Mouse (Mus musculus) neural tube, embryonic 14.5 days (tissue): ENCODE results near the gene Ptprh. TPM values are rescaled to one million over a fixed set of nuclear protein-coding genes. Genes with fewer than 3 reads are reported as not detected.
"Not testable (repeated sequence)": the region's sequence is repeated elsewhere in the genome, so short reads cannot be mapped to it uniquely, and the experiment has no call there.

Experiments used
- ATAC-seq: fragments of 200-750 bp; cut with Nextera tagmentation; 2 replicates; pipeline ENCODE4 v1.8.0; 2017; ENCODE audit warnings: low read depth, mild to moderate bottlenecking, moderate TSS enrichment, moderate library complexity
- H3K27ac ChIP-seq: fragments of 300-500 bp; sonication (generic); 2 replicates; pipeline ENCODE4 v1.5.1; 2014; ENCODE audit warnings: low read depth, mild to moderate bottlenecking, control low read depth, low read length, moderate library complexity, mixed read lengths
- H3K27me3 ChIP-seq: fragments of 300-500 bp; sonication (generic); 2 replicates; pipeline ENCODE4 v1.6.1; 2014; ENCODE audit warnings: low read length; ENCODE audit not compliant: control insufficient read depth, insufficient read depth
- H3K36me3 ChIP-seq: fragments of 300-500 bp; sonication (generic); 2 replicates; pipeline ENCODE4 v1.6.1; 2014; ENCODE audit warnings: low read length, mixed read lengths; ENCODE audit not compliant: control insufficient read depth, insufficient read depth
- H3K4me1 ChIP-seq: fragments of 300-500 bp; sonication (generic); 2 replicates; pipeline ENCODE4 v1.6.1; 2014; ENCODE audit warnings: low read length; ENCODE audit not compliant: control insufficient read depth, insufficient read depth
- H3K4me2 ChIP-seq: fragments of 300-500 bp; sonication (generic); 2 replicates; pipeline ENCODE4 v1.6.1; 2014; ENCODE audit warnings: mild to moderate bottlenecking, low read depth, low read length, control low read depth
- H3K4me3 ChIP-seq: fragments of 300-500 bp; sonication (generic); 2 replicates; pipeline ENCODE4 v1.5.1; 2014; ENCODE audit warnings: low read depth, low read length, control low read depth, mixed read lengths
- H3K9ac ChIP-seq: fragments of 300-500 bp; sonication (generic); replicated peaks from 2 replicates; pipeline ENCODE4 v1.6.1; 2014; ENCODE audit warnings: low read depth, mild to moderate bottlenecking, control low read depth, low read length, mixed read lengths
- H3K9me3 ChIP-seq: fragments of 300-500 bp; sonication (generic); 2 replicates; pipeline ENCODE4 v1.6.1; 2016; ENCODE audit warnings: low read length; ENCODE audit not compliant: control insufficient read depth
- WGBS: fragments of 180-500 bp; shearing (Covaris S2); extraction: QIAGEN DNeasy Blood & Tissue Kit; methylation state at CpG from one replicate; pipeline ENCODE4 v1.1.7; 2014; 5-methylcytosine and 5-hydroxymethylcytosine counted together
- polyA plus RNA-seq: library from polyadenylated mRNA; unstranded; fragments of >200 nt; fragmentation: Nextera tagmentation; extraction: Ambion mirVana; gene quantifications from 2 replicates; pipeline ENCODE4 v1.2.1, GENCODE M21; 2014

Gene Ptprh
- polyA plus RNA-seq, 1 experiment from 2014 or later: 0.20 TPM

DNA sequence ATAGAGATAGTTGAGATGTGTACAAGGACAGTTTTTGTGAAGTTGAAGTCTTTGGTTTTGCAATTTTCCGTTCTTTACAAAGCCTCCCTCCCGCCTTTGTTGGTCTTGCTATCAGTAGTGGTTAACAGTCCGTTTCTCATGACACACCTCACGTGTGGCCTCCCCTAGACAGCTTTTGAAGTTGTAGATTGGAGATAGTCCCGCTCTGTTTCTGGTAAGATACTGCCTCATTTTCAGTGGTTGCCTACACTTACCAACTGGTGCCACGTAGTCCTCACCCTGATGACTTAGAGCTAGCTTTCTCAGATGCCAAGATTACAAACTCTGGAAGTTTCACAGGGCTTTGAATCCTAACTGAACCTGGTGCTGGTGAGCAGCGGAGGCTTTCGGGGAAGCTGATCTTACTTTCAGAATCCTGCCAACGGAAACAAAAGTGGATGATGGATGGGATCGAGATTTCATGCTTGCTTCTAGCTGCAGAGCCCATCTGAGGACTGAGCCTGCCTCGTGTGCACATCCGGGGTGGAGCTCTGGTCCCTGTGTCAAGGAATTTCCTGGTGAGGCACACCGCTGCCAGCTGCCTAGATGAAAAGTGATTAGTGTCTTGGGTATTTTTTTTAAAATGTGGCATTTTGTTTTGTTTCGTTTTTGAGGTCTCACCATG is 10.0 kb upstream of the Ptprh start:
- H3K36me3 ChIP-seq: no peaks in the 10 kb centered on the region
- no peak for ATAC-seq
- no peak overlapping the region for H3K4me3 ChIP-seq
- H3K9ac ChIP-seq: no peak overlapping the region
- H3K4me2 ChIP-seq: no peak overlapping the region
- no peak overlapping the region for H3K27ac ChIP-seq
- WGBS: 69% methylated on average over 14 of the region's 14 CpGs
- H3K9me3 ChIP-seq: no peaks in the 10 kb centered on the region
- no peaks in the 10 kb centered on the region for H3K27me3 ChIP-seq
- no peaks in the 10 kb centered on the region for H3K4me1 ChIP-seq

DNA sequence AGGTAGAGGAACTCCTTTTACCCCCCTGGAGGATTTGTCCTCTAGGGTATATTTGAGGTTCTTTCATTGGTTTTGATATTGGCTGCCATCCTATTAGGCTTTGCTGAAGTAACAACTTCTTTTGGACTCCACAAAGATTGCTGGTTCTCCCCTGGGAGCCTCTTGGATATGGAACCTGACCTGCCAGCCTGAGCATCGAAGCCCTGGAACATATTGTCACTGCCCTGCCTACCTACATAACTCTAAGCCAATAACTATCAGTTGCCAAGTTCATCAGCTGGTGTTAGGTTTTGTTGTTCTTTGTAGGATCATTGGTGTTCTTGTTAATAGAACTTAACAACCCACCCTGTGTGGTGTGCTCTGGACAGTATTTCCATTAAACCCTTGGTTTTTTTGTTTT is 9.1 kb upstream of the Ptprh start:
- no peaks in the 10 kb centered on the region for H3K36me3 ChIP-seq
- no peaks in the 10 kb centered on the region for H3K27me3 ChIP-seq
- no peak overlapping the region for H3K4me3 ChIP-seq
- H3K4me1 ChIP-seq: no peaks in the 10 kb centered on the region
- 65% methylated on average over 1 of the region's 1 CpGs for WGBS
- no peaks in the 10 kb centered on the region for H3K9me3 ChIP-seq
- ATAC-seq: no peak
- no peak overlapping the region for H3K27ac ChIP-seq
- H3K4me2 ChIP-seq: no peak overlapping the region
- H3K9ac ChIP-seq: no peak overlapping the region

DNA sequence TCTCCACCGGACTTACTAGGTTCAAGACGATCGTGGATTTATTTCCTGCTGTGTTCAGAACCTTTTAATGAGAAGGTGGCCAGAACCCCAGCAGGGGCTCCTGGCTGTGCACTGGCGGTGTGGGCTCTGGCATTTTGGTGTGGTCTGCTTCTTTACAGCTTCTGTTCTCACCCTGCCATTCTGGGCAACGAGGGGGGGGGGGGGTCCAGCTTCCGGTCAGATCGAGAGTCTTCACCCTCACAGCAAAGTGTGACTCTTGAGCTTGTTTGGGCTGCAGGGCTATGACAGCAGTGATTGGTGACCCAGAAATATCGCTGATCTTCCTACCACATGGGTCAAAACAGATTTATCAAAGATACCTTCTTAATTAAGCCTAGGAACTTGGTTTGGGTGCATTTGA is 8.5 kb upstream of the Ptprh start:
- no peak for ATAC-seq
- Histone ChIP-seq H3K27ac (no peak overlapping the region), H3K36me3 (no peaks in the 10 kb centered on the region), H3K27me3 (no peaks in the 10 kb centered on the region), H3K4me3 (no peak overlapping the region), H3K4me2 (no peak overlapping the region), H3K4me1 (no peaks in the 10 kb centered on the region), H3K9me3 (no peaks in the 10 kb centered on the region), H3K9ac (no peak overlapping the region)
- 65% methylated on average over 8 of the region's 8 CpGs for WGBS

DNA sequence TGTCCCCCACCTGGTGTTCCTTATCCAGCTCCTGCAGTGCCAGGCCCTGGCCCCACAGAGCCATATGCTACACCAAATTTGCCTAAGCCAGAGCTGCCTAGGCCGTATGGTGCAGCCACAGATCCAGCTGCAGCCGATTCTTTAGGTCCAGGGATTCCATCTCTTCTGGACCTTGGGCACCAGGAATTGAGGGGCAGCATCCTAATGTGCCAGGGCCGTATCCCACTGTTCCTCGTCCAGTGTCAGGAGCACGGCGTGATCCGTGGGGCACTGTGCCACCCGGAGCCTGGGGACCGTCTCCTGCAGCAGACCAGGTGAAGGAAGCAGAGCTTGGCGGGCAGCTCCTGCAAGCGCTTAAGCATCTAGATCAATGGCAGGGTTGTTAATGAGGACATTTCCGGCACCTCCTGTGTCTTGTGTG is 8.1 kb upstream of the Ptprh start:
- Histone ChIP-seq H3K27me3 (no peaks in the 10 kb centered on the region), H3K9ac (no peak overlapping the region), H3K4me3 (no peak overlapping the region), H3K4me1 (no peaks in the 10 kb centered on the region), H3K9me3 (no peaks in the 10 kb centered on the region), H3K4me2 (no peak overlapping the region), H3K27ac (no peak overlapping the region), H3K36me3 (no peaks in the 10 kb centered on the region)
- ATAC-seq: no peak
- 86% methylated on average over 12 of the region's 12 CpGs for WGBS

DNA sequence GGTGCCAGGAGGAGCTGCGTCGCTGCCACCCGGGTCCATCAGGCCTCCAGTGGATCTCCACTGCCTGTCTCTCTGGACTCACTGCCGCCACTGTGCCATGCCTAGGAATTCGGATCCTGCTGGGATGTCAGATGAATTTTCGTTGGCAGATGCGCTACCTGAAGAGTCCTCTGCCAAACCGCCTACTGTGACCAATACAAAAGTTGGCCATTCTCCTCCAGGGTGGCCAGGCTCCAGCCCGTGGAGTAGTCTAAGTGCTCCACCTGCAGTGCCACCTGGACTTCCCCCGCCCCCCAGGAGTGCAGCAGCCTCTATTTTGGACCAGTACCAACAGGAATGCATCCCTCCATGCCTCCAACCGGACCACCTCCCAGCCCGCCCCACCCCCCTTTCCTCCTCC is 7.7 kb upstream of the Ptprh start:
- Histone ChIP-seq H3K27ac (no peak overlapping the region), H3K9ac (no peak overlapping the region), H3K9me3 (no peaks in the 10 kb centered on the region), H3K36me3 (no peaks in the 10 kb centered on the region), H3K4me3 (no peak overlapping the region), H3K4me1 (no peaks in the 10 kb centered on the region), H3K27me3 (no peaks in the 10 kb centered on the region), H3K4me2 (no peak overlapping the region)
- ATAC-seq: no peak
- WGBS: 86% methylated on average over 12 of the region's 12 CpGs

DNA sequence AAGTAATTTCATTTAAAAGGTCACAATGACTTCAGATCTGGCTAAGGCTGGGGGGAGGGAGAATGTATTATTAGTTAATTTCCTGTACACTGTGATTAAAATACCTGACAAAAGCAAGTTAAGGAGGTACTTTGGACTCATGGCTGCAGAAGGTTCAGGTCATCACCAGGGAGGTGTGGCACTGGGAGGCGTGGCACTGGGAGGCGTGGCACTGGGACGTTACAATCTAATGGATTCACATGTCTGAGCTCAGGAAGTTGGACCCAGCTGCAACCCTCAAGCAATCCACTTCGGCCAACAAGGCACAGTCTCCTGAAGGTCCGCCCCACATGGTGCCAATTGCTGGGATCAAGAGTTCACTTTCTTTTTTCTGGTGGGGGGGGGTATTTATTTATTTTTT is 4.2 kb upstream of the Ptprh start:
- no peak overlapping the region for H3K4me2 ChIP-seq
- no peaks in the 10 kb centered on the region for H3K4me1 ChIP-seq
- no peak overlapping the region for H3K9ac ChIP-seq
- no peak for ATAC-seq
- H3K9me3 ChIP-seq: no peaks in the 10 kb centered on the region
- H3K36me3 ChIP-seq: no peaks in the 10 kb centered on the region
- no peak overlapping the region for H3K4me3 ChIP-seq
- H3K27ac ChIP-seq: no peak overlapping the region
- WGBS: 64% methylated on average over 5 of the region's 5 CpGs
- no peaks in the 10 kb centered on the region for H3K27me3 ChIP-seq

DNA sequence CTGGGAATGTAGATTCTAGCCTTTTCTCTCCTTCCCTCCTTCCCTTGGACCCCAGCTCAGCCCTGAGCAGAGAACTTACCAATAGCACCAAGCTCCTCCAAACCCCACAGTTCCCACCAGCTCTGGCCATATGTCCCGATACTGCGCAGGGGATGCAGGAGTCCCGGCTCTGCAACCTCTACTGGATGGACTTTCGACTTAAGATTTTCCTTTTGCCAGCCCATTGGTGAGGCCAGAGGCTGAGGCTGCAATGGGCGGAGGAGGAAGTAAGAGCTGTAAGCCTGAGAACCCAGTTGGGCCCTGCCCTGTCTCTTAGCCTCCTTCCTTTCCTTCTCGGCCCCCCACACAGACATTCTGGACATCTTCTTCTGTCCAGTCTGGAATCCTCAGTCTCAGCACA is 872 bp downstream of the Ptprh start:
- WGBS: 85% methylated on average over 6 of the region's 6 CpGs
- no peaks in the 10 kb centered on the region for H3K36me3 ChIP-seq

DNA sequence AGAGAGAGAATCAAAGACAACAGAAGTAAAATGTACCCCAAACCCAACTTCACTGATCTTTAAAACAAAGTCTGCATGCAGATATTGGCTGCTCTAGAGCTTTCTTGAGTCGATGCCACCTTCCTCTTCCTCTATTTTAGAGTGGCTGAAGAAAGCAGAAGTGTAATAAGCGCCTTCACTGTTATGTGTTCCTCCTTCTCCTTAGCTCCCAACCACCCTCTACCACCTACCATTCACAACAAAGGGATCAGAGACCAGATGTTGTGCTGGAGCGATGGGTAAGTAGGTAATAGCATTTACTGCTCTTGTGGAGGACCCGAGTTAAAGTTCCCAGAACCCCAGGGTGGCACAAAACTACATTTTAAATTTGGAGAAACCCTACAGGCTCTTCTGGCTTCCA is 6.8 kb downstream of the Ptprh start:
- not testable (repeated sequence) for ATAC-seq, H3K27ac ChIP-seq
- WGBS: 70% methylated on average over 4 of the region's 4 CpGs

More for the DNA sequence above, 872 bp downstream of the Ptprh start:
- Histone ChIP-seq H3K27me3 (no peaks in the 10 kb centered on the region), H3K4me3 (no peak overlapping the region), H3K9ac (no peak overlapping the region), H3K27ac (no peak overlapping the region), H3K9me3 (no peaks in the 10 kb centered on the region), H3K4me2 (no peak overlapping the region), H3K4me1 (no peaks in the 10 kb centered on the region)
- no peak for ATAC-seq

DNA sequence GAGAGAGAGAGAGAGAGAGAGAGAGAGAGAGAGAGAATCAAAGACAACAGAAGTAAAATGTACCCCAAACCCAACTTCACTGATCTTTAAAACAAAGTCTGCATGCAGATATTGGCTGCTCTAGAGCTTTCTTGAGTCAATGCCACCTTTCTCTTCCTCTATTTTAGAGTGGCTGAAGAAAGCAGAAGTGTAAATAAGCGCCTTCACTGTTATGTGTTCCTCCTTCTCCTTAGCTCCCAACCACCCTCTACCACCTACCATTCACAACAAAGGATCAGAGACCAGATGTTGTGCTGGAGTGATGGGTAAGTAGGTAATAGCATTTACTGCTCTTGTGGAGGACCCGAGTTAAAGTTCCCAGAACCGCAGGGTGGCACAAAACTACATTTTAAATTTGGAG is 22.4 kb downstream of the Ptprh start:
- not testable (repeated sequence) for H3K9me3 ChIP-seq, H3K4me1 ChIP-seq, H3K36me3 ChIP-seq, H3K4me3 ChIP-seq, H3K27ac ChIP-seq, H3K27me3 ChIP-seq, ATAC-seq, H3K9ac ChIP-seq, H3K4me2 ChIP-seq
- WGBS: 78% methylated on average over 3 of the region's 3 CpGs

More for the DNA sequence above, 6.8 kb downstream of the Ptprh start:
- not testable (repeated sequence) for H3K36me3 ChIP-seq, H3K4me2 ChIP-seq, H3K27me3 ChIP-seq, H3K4me1 ChIP-seq, H3K9ac ChIP-seq, H3K4me3 ChIP-seq, H3K9me3 ChIP-seq
